Mouse (Mus musculus): Measurements from ENCODE around the gene Cmbl.
A peak's percentile ranks its signal among the peaks of the same experiment; 100 is the strongest.

Gene Cmbl

GRCm38 (mm10) chr15:31619521-31619920, 54.3 kb downstream of the Cmbl start:
- DNase-seq (ENCODE audit: low read depth, low spot score), result peak; percentile 32

DNA sequence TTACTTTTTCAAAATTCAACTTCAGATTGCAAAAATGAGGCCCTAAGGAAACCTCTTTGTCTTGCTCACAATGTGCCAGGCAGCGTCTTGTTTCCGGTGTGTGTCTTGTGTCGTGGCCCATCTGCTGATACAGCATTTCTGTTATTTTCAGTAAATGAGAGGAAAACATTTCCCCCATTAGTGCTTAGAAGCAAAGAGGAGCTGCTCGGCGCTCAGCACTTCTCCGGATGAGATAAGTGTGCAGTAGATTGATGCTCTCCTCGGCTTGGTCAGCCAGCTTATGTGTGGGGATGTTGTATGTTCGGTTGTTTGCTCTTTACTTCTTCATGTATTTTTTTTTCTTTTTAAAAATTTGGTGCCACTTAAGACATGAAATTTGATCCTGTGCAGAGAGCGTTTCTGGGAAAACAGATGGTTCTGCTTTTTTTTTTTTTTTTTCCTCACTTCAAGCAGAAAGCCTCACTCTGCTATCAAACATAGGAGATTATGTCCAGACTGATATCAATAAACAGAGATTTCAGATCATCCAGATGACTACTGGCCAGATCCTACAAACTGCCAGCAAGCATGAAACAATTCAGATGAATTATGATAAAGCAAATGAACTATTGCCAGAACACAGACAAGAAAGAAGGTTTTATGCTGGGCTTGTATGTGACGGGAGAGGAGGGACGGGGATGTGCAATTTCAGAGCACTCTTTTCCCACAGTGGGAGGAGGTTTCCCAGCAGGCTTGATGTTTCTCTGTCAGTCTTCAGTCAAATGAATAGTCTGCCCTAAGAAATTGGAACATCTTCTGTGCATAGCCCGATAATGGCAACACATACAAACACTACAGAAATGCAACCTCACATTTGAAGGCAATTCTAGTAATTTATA, 62.3 kb downstream of the Cmbl start:
- DNase-seq (ENCODE audit: low read depth, low spot score), result peak; percentile 18

- no peak for DNase-seq (ENCODE audit: low read depth, low spot score)
Observed at GRCm38 (mm10) chr15:31628180-31628579, 63.0 kb downstream of the Cmbl start.

GRCm38 (mm10) chr15:31629556-31629955, 64.4 kb downstream of the Cmbl start:
- no peak for DNase-seq (ENCODE audit: low read depth, low spot score)

DNA sequence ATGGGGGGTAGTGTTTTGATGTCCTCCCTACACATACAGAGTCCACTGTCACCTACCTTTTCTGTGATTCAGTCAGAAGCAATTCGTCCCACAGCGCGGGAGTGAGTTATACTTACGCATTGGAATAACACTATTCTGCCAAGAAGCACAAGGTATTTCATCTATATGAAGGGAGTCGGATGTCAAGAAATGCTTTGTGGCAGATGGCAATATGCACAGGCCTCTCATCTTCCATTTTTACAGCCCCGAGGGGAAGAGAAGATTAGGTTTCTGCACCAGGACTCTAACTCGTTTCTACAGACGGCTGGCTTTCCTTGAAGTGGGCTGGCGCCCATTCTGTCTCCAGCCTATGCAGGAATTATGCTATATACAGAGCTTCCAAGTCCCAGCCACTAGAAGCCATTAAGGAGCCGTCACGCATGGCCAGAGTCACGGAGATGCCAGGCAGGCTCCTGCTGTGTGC, 66.2 kb downstream of the Cmbl start:
- DNase-seq (ENCODE audit: low read depth, low spot score), result no peak

DNA sequence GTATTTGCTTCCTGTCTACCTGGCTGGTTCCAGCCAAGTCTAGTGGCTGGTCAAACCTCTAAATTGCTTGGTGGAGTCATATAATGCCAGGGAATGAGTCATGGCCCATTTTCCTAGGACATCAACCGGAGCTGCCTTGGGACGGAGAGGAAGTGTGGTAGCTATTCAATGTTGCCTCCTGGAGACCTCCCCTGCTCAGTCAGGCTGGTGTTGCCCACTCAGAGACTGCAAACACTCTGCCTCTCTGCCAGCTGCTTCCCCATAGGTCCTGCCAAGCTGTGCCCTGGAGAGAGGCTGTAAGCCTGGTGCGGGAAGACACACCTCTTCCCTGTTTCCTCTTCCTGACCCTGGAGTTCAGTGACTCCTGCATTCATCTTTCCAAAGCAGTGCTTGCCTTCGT, 67.3 kb downstream of the Cmbl start:
- DNase-seq (ENCODE audit: low read depth, low spot score), result no peak

DNA sequence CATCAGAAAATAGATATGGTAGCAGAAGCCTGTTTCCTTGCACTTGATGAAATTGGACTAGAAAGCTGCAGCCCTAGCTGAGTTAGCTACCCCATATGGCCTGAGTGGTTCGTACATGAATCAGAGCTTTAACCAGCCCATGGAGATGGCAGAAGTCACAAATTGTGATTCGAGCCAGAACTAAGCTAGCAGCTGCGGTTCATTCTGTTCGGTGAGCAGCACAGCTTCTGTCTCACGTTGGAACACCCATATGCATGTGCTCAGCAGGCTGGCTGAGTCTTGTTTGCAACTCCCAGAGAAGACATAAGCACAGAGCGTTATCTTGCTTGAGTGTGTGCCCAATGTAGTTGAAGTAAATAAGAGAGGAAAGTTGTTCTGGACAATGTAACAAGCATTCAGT, 69.4 kb downstream of the Cmbl start:
- DNase-seq (ENCODE audit: low read depth, low spot score), result peak; percentile 87

DNA sequence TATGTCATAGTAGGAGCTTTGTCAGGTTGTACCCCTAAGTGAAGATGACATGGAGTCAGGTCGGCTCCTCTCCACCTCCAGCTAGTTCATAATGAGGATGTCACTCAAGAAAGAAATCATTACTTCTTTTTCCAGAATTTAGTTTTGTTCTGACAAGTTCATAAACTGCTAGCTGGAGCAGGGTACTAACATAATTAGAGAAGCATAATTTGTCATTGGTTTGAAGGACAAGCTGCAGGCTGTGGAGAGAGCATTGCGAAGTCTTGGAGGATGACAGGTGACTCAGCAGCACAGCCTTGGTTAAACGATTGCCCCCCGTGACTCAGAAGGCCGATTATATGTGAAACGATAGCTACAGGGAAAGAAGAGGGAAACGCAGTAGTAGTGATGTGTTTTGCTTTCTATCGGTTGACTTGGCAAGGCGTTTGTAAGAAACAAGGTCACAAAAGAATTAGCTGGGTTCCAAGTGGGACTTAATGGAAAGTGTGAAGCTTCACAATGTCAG, 71.0 kb downstream of the Cmbl start:
- DNase-seq (ENCODE audit: low read depth, low spot score), result peak; percentile 13
